Mouse (Mus musculus) CH12.LX (cell line): ENCODE results near the gene C8g. TPM values are rescaled to one million over a fixed set of nuclear protein-coding genes. Genes with fewer than 3 reads are reported as not detected.

Experiments used
- DNase-seq: peaks from one replicate; pipeline ENCODE4 v3.0.0-alpha.2; 2013; ENCODE audit errors: extremely low read depth
- H3K27ac ChIP-seq: 2 replicates; pipeline ENCODE4 v1.5.1; 2012; ENCODE audit warnings: low read depth, mild to moderate bottlenecking, control low read depth, moderate library complexity; ENCODE audit not compliant: insufficient read depth
- H3K27me3 ChIP-seq: replicated peaks from 2 replicates; pipeline ENCODE3; 2012; ENCODE audit warnings: inconsistent platforms
- H3K36me3 ChIP-seq, 2 experiments: replicated peaks in 1 of 2; 2 replicates each; pipeline versions ENCODE3 to v1.6.1; 2012; ENCODE audit warnings: inconsistent platforms in 1 of 2, low read length in 1 of 2, mild to moderate bottlenecking in 1 of 2, mixed read lengths in 1 of 2, moderate library complexity in 1 of 2; ENCODE audit not compliant: control insufficient read depth in 1 of 2, insufficient read depth in 1 of 2
- H3K4me1 ChIP-seq, 2 experiments: 2 replicates each; pipeline ENCODE4 v1.6.1; 2012; ENCODE audit warnings: inconsistent platforms in 1 of 2, moderate library complexity in 1 of 2; ENCODE audit not compliant: insufficient read depth in 2 of 2, control insufficient read depth in 1 of 2
- H3K4me2 ChIP-seq: 2 replicates; pipeline ENCODE4 v1.6.1; 2012; ENCODE audit warnings: low read depth, mild to moderate bottlenecking, control low read depth; ENCODE audit not compliant: poor library complexity, insufficient read depth, severe bottlenecking
- H3K4me3 ChIP-seq, 3 experiments: fragments of 150-350 bp in 1 of 3; sonication (generic) in 1 of 3; replicated peaks in 1 of 3; 2 replicates each; pipeline versions ENCODE3 to v1.5.1; 2011 to 2012; ENCODE audit warnings: low read depth in 2 of 3, low read length in 2 of 3, mild to moderate bottlenecking in 2 of 3, moderate library complexity in 2 of 3, control low read depth in 1 of 3, improper control_type of control experiment in 1 of 3, inconsistent platforms in 1 of 3, mixed read lengths in 1 of 3; ENCODE audit not compliant: poor library complexity in 1 of 3
- H3K79me2 ChIP-seq: replicated peaks from 2 replicates; pipeline ENCODE4 v1.6.1; 2012; ENCODE audit warnings: mild to moderate bottlenecking, moderate library complexity; ENCODE audit not compliant: control insufficient read depth, poor library complexity, insufficient read depth, severe bottlenecking; ENCODE audit errors: extremely low read depth
- H3K9ac ChIP-seq: 2 replicates; pipeline ENCODE4 v1.6.1; 2012; ENCODE audit warnings: low read depth, mild to moderate bottlenecking, control low read depth, moderate library complexity; ENCODE audit not compliant: insufficient read depth
- H3K9me3 ChIP-seq: replicated peaks from 2 replicates; pipeline ENCODE3; 2012; ENCODE audit warnings: low read length, inconsistent platforms, mixed read lengths
- BHLHE40 ChIP-seq: IDR thresholded peaks from 2 replicates; pipeline ENCODE4 v1.6.1; 2011; ENCODE audit warnings: mild to moderate bottlenecking, low read depth, low read length, improper control_type of control experiment
- CHD1 ChIP-seq: IDR thresholded peaks from 2 replicates; pipeline ENCODE4 v1.6.1; 2012; ENCODE audit warnings: low read depth, low read length, improper control_type of control experiment, inconsistent platforms
- CHD2 ChIP-seq: IDR thresholded peaks from 2 replicates; pipeline ENCODE4 v1.6.1; 2011; ENCODE audit warnings: low read length, improper control_type of control experiment
- CTCF ChIP-seq, 2 experiments: IDR thresholded peaks in 1 of 2; conservative IDR thresholded peaks in 1 of 2; 2 replicates each; pipeline ENCODE4 v1.5.1; 2011 to 2012; ENCODE audit warnings: low read depth in 2 of 2, low read length in 2 of 2, improper control_type of control experiment in 1 of 2, inconsistent platforms in 1 of 2, mild to moderate bottlenecking in 1 of 2, moderate library complexity in 1 of 2
- E2F4 ChIP-seq: IDR thresholded peaks from 2 replicates; pipeline ENCODE4 v1.6.1; 2011; ENCODE audit warnings: low read depth, low read length, improper control_type of control experiment; ENCODE audit not compliant: insufficient replicate concordance
- ELF1 ChIP-seq: IDR thresholded peaks from 2 replicates; pipeline ENCODE4 v1.6.1; 2014; ENCODE audit warnings: low read depth, mild to moderate bottlenecking, inconsistent platforms, low read length, improper control_type of control experiment
- EP300 ChIP-seq: IDR thresholded peaks from 2 replicates; pipeline ENCODE4 v1.6.1; 2011; ENCODE audit warnings: low read length, improper control_type of control experiment
- ETS1 ChIP-seq: conservative IDR thresholded peaks from 2 replicates; pipeline ENCODE4 v1.6.1; 2012; ENCODE audit warnings: low read depth, mild to moderate bottlenecking, inconsistent platforms, low read length, improper control_type of control experiment, moderate library complexity
- GABPA ChIP-seq: IDR thresholded peaks from 2 replicates; pipeline ENCODE4 v1.6.1; 2012; ENCODE audit warnings: low read depth, low read length, improper control_type of control experiment, inconsistent platforms; ENCODE audit not compliant: insufficient replicate concordance
- HCFC1 ChIP-seq: IDR thresholded peaks from 2 replicates; pipeline ENCODE4 v1.6.1; 2012; ENCODE audit warnings: low read depth, mild to moderate bottlenecking, inconsistent platforms, low read length, improper control_type of control experiment
- IRF4 ChIP-seq: IDR thresholded peaks from 2 replicates; pipeline ENCODE4 v1.6.1; 2014; ENCODE audit warnings: low read depth, mild to moderate bottlenecking, inconsistent platforms, low read length, improper control_type of control experiment
- JUN ChIP-seq: IDR thresholded peaks from 2 replicates; pipeline ENCODE4 v1.6.1; 2011; ENCODE audit warnings: low read depth, mild to moderate bottlenecking, low read length, improper control_type of control experiment, moderate library complexity; ENCODE audit not compliant: insufficient read depth
- JUND ChIP-seq: conservative IDR thresholded peaks from 2 replicates; pipeline ENCODE4 v1.6.1; 2011; ENCODE audit warnings: low read depth, low read length, improper control_type of control experiment
- KAT2A ChIP-seq: IDR thresholded peaks from 2 replicates; pipeline ENCODE4 v1.6.1; 2012; ENCODE audit warnings: low read length, improper control_type of control experiment, inconsistent platforms; ENCODE audit not compliant: insufficient replicate concordance
- MAFK ChIP-seq: IDR thresholded peaks from 2 replicates; pipeline ENCODE4 v1.6.1; 2011; ENCODE audit warnings: low read length, improper control_type of control experiment; ENCODE audit not compliant: insufficient replicate concordance
- MAX ChIP-seq: IDR thresholded peaks from 2 replicates; pipeline ENCODE4 v1.6.1; 2011; ENCODE audit warnings: low read length, improper control_type of control experiment
- MAZ ChIP-seq: IDR thresholded peaks from 2 replicates; pipeline ENCODE4 v1.6.1; 2012; ENCODE audit warnings: low read depth, mild to moderate bottlenecking, inconsistent platforms, low read length, improper control_type of control experiment, moderate library complexity
- MEF2A ChIP-seq: IDR thresholded peaks from 2 replicates; pipeline ENCODE4 v1.6.1; 2014; ENCODE audit warnings: low read depth, mild to moderate bottlenecking, inconsistent platforms, low read length, improper control_type of control experiment, borderline replicate concordance
- MXI1 ChIP-seq: IDR thresholded peaks from 2 replicates; pipeline ENCODE4 v1.6.1; 2011; ENCODE audit warnings: mild to moderate bottlenecking, low read depth, low read length, improper control_type of control experiment
- MYC ChIP-seq: IDR thresholded peaks from 2 replicates; pipeline ENCODE4 v1.6.1; 2011; ENCODE audit warnings: low read depth, mild to moderate bottlenecking, improper control_type of control experiment, low read length
- NELFE ChIP-seq: IDR thresholded peaks from 2 replicates; pipeline ENCODE4 v1.6.1; 2011; ENCODE audit warnings: low read depth, low read length, improper control_type of control experiment
- NRF1 ChIP-seq: IDR thresholded peaks from 2 replicates; pipeline ENCODE4 v1.6.1; 2014; ENCODE audit warnings: low read depth, mild to moderate bottlenecking, inconsistent platforms, low read length, improper control_type of control experiment, moderate library complexity
- PAX5 ChIP-seq: IDR thresholded peaks from 2 replicates; pipeline ENCODE4 v1.6.1; 2012; ENCODE audit warnings: low read length, inconsistent platforms, mixed read lengths
- POLR2A ChIP-seq: IDR thresholded peaks from 2 replicates; pipeline ENCODE4 v1.6.1; 2011; ENCODE audit warnings: low read depth, mild to moderate bottlenecking, improper control_type of control experiment, low read length
- POLR2AphosphoS2 ChIP-seq: IDR thresholded peaks from 2 replicates; pipeline ENCODE4 v1.6.1; 2011; ENCODE audit warnings: low read depth, low read length, improper control_type of control experiment
- RAD21 ChIP-seq: IDR thresholded peaks from 2 replicates; pipeline ENCODE4 v1.6.1; 2011; ENCODE audit warnings: low read depth, mild to moderate bottlenecking, low read length, improper control_type of control experiment, moderate library complexity
- RCOR1 ChIP-seq: conservative IDR thresholded peaks from 2 replicates; pipeline ENCODE4 v1.6.1; 2012; ENCODE audit warnings: low read depth, mild to moderate bottlenecking, inconsistent platforms, low read length, improper control_type of control experiment
- SIN3A ChIP-seq: IDR thresholded peaks from 2 replicates; pipeline ENCODE4 v1.6.1; 2012; ENCODE audit warnings: low read length, improper control_type of control experiment, inconsistent platforms
- SMC3 ChIP-seq: IDR thresholded peaks from 2 replicates; pipeline ENCODE4 v1.6.1; 2011; ENCODE audit warnings: low read depth, low read length, improper control_type of control experiment
- TBP ChIP-seq: conservative IDR thresholded peaks from 2 replicates; pipeline ENCODE4 v1.6.1; 2011; ENCODE audit warnings: low read depth, low read length, improper control_type of control experiment
- TCF12 ChIP-seq: IDR thresholded peaks from 2 replicates; pipeline ENCODE4 v1.6.1; 2014; ENCODE audit warnings: low read depth, mild to moderate bottlenecking, inconsistent platforms, low read length, improper control_type of control experiment
- UBTF ChIP-seq: IDR thresholded peaks from 2 replicates; pipeline ENCODE4 v1.6.1; 2012; ENCODE audit warnings: low read depth, mild to moderate bottlenecking, inconsistent platforms, low read length, improper control_type of control experiment, moderate library complexity
- USF1 ChIP-seq: IDR thresholded peaks from 2 replicates; pipeline ENCODE4 v1.6.1; 2014; ENCODE audit warnings: low read depth, mild to moderate bottlenecking, inconsistent platforms, low read length, improper control_type of control experiment
- USF2 ChIP-seq: conservative IDR thresholded peaks from 2 replicates; pipeline ENCODE4 v1.6.1; 2011; ENCODE audit warnings: low read depth, low read length, improper control_type of control experiment
- ZC3H11A ChIP-seq: IDR thresholded peaks from 2 replicates; pipeline ENCODE4 v1.6.1; 2012; ENCODE audit warnings: low read depth, mild to moderate bottlenecking, inconsistent platforms, low read length, improper control_type of control experiment
- ZKSCAN1 ChIP-seq: IDR thresholded peaks from 2 replicates; pipeline ENCODE4 v1.6.1; 2012; ENCODE audit warnings: low read depth, inconsistent platforms, low read length, improper control_type of control experiment, borderline replicate concordance
- ZMIZ1 ChIP-seq: IDR thresholded peaks from 2 replicates; pipeline ENCODE4 v1.6.1; 2012; ENCODE audit warnings: low read depth, mild to moderate bottlenecking, inconsistent platforms, low read length, improper control_type of control experiment
- ZNF384 ChIP-seq: IDR thresholded peaks from 2 replicates; pipeline ENCODE4 v1.6.1; 2012; ENCODE audit warnings: low read depth, low read length, improper control_type of control experiment, inconsistent platforms
- dilution Hi-C: fragments of 300-500 bp; cut with MboI; formaldehyde crosslinking; loops from 2 replicates; pipeline ENCODE4 v1.14.3; 2020; ENCODE audit warnings: low sequenced_read_pairs; ENCODE audit not compliant: extremely low pct_unique_long_range_greater_than_20kb, extremely low pct_ligation_motif_present
- in situ Hi-C: fragments of 300-500 bp; cut with MboI; formaldehyde crosslinking; loops from 3 replicates; pipeline ENCODE4 v1.14.3; 2019; ENCODE audit warnings: low sequenced_read_pairs, low pct_ligation_motif_present, low pct_unique_long_range_greater_than_20kb, mixed read lengths
- polyA plus RNA-seq: library from polyadenylated mRNA; unstranded; fragments of >175 nt; gene quantifications from 2 replicates; pipeline ENCODE4 v1.2.1, GENCODE M21; 2012; ENCODE audit warnings: low read depth; ENCODE audit not compliant: insufficient read length
- total RNA-seq, 2 experiments: library from RNA; depleted of rRNA; stranded (reverse); fragments of 300-350 nt in 1 of 2; fragments of >200 nt in 1 of 2; gene quantifications; 2 replicates each; pipeline ENCODE4 v1.2.3; 2012 to 2014

C8g gene
- total and polyA plus RNA-seq, 3 experiments, result 1.2 to 2.7 (median 1.7) TPM

- H3K4me3 ChIP-seq, result peak within 1 kb of the TSS; percentile 79 to 96 (median 88)
- dilution Hi-C loops, result no loop called here
Observed at GRCm38 (mm10) chr2:25546811-25547491, 45.4 kb upstream of the C8g start, which contains the start of gene Traf2. Gene Traf2 (minus strand): TSS chr2:25546940.

DNA sequence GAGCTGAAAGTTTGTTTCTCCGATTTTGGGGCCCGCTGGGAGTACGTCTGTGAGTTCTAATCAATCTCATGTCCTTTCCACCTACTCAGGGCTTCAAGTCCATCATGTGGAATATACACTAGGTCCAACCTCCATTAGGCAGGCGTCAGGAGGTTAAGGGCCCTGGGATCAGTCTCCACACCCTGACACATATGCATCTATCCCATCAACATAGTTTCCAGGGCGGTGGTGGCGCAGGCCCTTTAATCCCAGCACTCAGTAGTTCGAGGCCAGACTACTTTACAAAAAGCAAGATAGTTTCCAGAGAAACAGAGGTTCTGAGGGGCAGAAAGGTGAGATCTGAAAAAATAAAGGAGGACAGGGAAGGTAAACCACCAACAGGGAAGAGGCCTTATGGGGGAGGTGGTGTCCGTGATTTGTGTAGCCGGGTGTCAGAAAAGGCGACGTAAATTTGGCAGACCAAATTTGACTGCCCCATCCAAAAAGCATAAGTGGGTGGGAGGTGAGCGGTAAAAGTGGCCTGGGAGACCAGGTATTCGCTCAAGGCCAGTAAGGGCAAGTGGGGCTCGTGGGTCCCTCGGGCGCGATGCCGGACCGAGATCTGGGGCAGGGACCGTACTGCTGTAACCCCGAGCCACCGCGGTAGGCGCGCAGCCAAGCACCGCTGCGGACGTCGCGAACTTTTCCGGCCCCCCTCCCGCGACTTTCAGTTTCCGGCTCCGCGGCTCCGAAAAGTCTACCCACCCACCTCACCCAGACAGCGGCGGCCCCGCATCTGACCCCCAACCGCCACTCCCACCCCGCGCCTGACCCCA is 44.7 kb upstream of the C8g start:
- peak overlapping the region; percentile 77 for H3K9ac ChIP-seq
- TF ChIP-seq ZC3H11A, result no peak
- TF ChIP-seq MAZ, result no peak
- no peak for TF ChIP-seq GABPA
- TF ChIP-seq BHLHE40, result no peak
- TF ChIP-seq EP300, result no peak
- no peak for TF ChIP-seq HCFC1
- TF ChIP-seq MYC, result no peak
- TF ChIP-seq ZKSCAN1, result no peak
- no peak for TF ChIP-seq ELF1
- TF ChIP-seq MAX, result peak; percentile 32; the same call in 1 of the 2 replicates
- TF ChIP-seq NELFE, result no peak
- peak; percentile 11; the same call in 1 of the 2 replicates for TF ChIP-seq E2F4
- no peak for TF ChIP-seq MAFK

More at GRCm38 (mm10) chr2:25546811-25547491, 45.4 kb upstream of the C8g start, which contains the start of gene Traf2:
- peak; percentile 99 for DNase-seq
- no peaks in the 10 kb centered on the region for H3K9me3 ChIP-seq
- no peaks in the 10 kb centered on the region for H3K27me3 ChIP-seq
- peak within 1 kb of the TSS; percentile 95 for H3K4me2 ChIP-seq
- TF ChIP-seq RCOR1 (no peak), USF2 (no peak), MYC (no peak), RAD21 (no peak), POLR2A (peak; percentile 80), HCFC1 (peak; percentile 64), CHD2 (peak; percentile 97), SIN3A (no peak; the same call in 1 of the 2 replicates), NRF1 (peak; percentile 67), E2F4 (0 out of 2 replicates have a peak, but pooled peaks have one; percentile 6), GABPA (no peak), POLR2AphosphoS2 (no peak), ZC3H11A (no peak), JUND (no peak), MEF2A (no peak; the same call in 1 of the 2 replicates), MAX (no peak; the same call in 1 of the 2 replicates), KAT2A (0 out of 2 replicates have a peak, but pooled peaks have one; percentile 54), MXI1 (0 out of 2 replicates have a peak, but pooled peaks have one; percentile 57), MAZ (no peak), ETS1 (no peak), ZKSCAN1 (no peak), BHLHE40 (no peak), MAFK (no peak), CTCF (conservative IDR thresholded peaks at IDR 0.05 in 1 of 2, IDR thresholded peaks at IDR 0.05 in 1 of 2; ENCODE audit: low read depth in 2 of 2, low read length in 2 of 2) (no peak), CHD1 (no peak), SMC3 (no peak), TBP (peak; percentile 84), USF1 (no peak), JUN (no peak), IRF4 (no peak), TCF12 (peak; percentile 66), NELFE (peak; percentile 75; the same call in 1 of the 2 replicates), EP300 (no peak), PAX5 (no peak), ZNF384 (no peak), UBTF (0 out of 2 replicates have a peak, but pooled peaks have one; percentile 7), ELF1 (peak; percentile 83), ZMIZ1 (peak; percentile 87)
- peaks cover 44 to 74% of the 10 kb centered on the region in 2 experiments for H3K4me1 ChIP-seq
- H3K9ac ChIP-seq, result peak within 1 kb of the TSS; percentile 77
- peaks cover 45% of the 10 kb centered on the region for H3K79me2 ChIP-seq
- in situ Hi-C loops, result no loop called here
- peaks cover 9 to 26% of the 10 kb centered on the region in 2 experiments for H3K36me3 ChIP-seq
- H3K27ac ChIP-seq, result peak within 1 kb of the TSS; percentile 64

More for the DNA sequence above, 44.7 kb upstream of the C8g start:
- peaks cover 9 to 30% of the 10 kb centered on the region in 2 experiments for H3K36me3 ChIP-seq
- H3K9me3 ChIP-seq, result no peaks in the 10 kb centered on the region
- peak overlapping the region; percentile 79 to 96 (median 88) for H3K4me3 ChIP-seq
- peak overlapping the region; percentile 95 for H3K4me2 ChIP-seq
- in situ Hi-C loops (no loop called here), dilution Hi-C loops (no loop called here)
- H3K79me2 ChIP-seq, result peaks cover 51% of the 10 kb centered on the region
- peak; percentile 46 for DNase-seq
- H3K4me1 ChIP-seq, result peaks cover 50 to 76% of the 10 kb centered on the region in 2 experiments
- H3K27me3 ChIP-seq, result no peaks in the 10 kb centered on the region
- peak overlapping the region; percentile 64 for H3K27ac ChIP-seq
